Mouse (Mus musculus) left cerebral cortex, postnatal 10 days (tissue): ENCODE data around the gene Rab35. TPM values are rescaled to one million over a fixed set of nuclear protein-coding genes. Genes with fewer than 3 reads are reported as not detected.

Experiments
- DNase-seq, 2 experiments: peaks; one replicate each; pipeline ENCODE4 v3.0.0; 2021 to 2022; ENCODE audit warnings: low spot score in 2 of 2, mixed read lengths in 1 of 2; ENCODE audit errors: extremely low spot score in 1 of 2
- intact Hi-C: fragments of 180-260 bp; cut with DNase I; formaldehyde crosslinking; loops from one replicate; pipeline ENCODE4 v1.15.1; 2025
- total RNA-seq, 2 experiments: library from RNA; stranded (reverse); gene quantifications; 2 replicates each; pipeline ENCODE4 v1.2.3; 2021

Rab35 gene
- total RNA-seq, 2 experiments from 2014 or later, result 91.6 to 94.6 TPM

GRCm38 (mm10) chr5:115635536-115635935, 3.8 kb downstream of the Rab35 start:
- DNase-seq, result no peak
- intact Hi-C loops, result no loop called here

DNA sequence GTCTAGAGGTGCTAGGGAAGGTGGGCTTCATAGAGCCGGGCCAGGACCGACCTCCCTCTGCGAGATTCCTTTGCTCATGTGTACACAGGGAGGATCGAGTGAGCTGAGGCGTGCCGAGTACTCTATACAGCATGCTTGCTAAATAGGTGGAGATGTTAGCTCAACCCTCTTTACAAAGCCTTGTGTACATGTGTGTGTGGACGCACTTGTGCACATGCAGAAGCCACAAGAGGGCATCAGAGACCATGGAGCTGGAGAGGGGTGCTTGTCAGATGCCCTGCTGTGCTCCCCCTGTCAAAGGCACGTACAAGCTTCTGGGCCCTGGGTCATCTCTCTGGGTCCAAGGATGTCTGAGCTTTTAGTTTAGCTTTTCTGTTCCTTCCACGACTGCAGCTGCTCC, 12.5 kb downstream of the Rab35 start:
- DNase-seq, result no peak
- intact Hi-C loops, result no loop called here

DNA sequence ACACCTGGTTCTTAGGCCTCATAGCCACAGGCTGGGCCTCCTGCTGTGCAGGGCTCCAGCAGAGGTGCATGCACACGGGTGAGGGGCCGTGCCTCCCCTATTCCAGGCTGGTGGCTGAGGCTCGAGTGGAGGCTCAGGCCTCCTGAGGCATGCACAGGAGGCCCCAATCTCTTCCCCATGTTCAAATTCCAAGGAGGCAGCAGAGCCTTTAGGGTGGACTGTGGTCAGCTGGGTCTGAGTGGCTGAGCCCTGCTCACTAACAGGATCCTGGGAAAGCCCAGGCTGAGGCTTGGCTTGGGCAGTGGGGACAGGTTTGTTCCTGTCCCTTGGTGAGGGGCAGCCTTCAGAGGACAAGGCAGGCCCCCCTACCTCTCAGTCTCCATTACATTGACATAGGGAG, 17.2 kb downstream of the Rab35 start:
- intact Hi-C loops, result no loop called here
- DNase-seq, result no peak

- DNase-seq, result no peak
- intact Hi-C loops, result loop anchor here (5.0 kb wide), 1 partner anchor 83 kb away; the partner anchor contains the start of gene Bicdl1
Measured at GRCm38 (mm10) chr5:115649699-115650098, 18.0 kb downstream of the Rab35 start.

DNA sequence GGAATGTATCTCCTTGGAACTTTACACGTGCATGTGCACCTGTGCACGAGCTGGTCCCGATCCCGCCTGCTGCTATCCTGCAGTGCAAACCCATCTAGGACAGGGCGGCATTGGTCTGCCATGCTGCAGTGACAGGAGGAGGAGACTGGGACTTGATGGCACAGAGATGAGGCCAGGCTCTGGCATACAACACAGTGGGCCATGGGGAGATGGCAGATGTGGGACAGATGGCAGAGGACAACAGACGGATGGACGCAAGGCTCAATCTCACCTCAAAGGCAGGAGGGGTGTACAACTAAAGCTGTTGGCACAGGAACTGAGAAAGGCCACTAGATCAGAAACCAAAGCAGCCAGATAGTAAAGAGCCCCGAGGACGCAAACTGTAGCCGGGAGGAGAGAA, 19.2 kb downstream of the Rab35 start:
- no peak for DNase-seq
- intact Hi-C loops, result loop anchor here (5.0 kb wide), 1 partner anchor 81 kb away; the partner anchor contains the start of gene Bicdl1

DNA sequence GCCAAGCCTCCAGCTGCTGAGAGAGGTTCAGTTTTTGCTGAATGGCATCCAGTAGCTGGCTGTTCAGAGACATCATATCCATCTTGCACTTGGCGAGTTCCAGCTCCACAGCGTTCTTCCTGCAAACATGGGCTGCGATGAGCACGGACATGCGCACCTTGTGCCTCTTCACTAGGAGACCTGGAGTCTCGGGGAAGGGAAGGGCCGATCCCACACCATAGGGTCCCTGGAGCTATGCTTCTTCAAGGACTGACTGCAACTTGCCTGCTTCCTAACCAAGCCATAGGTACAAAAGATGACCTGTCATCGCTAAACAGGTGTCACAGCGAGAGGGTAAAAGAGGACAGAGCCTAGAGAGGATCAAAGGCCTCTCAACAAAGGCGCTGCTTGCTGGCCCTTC, 20.1 kb downstream of the Rab35 start:
- intact Hi-C loops, result loop anchor here (5.0 kb wide), 1 partner anchor 80 kb away; the partner anchor contains the start of gene Bicdl1
- DNase-seq, result no peak

DNA sequence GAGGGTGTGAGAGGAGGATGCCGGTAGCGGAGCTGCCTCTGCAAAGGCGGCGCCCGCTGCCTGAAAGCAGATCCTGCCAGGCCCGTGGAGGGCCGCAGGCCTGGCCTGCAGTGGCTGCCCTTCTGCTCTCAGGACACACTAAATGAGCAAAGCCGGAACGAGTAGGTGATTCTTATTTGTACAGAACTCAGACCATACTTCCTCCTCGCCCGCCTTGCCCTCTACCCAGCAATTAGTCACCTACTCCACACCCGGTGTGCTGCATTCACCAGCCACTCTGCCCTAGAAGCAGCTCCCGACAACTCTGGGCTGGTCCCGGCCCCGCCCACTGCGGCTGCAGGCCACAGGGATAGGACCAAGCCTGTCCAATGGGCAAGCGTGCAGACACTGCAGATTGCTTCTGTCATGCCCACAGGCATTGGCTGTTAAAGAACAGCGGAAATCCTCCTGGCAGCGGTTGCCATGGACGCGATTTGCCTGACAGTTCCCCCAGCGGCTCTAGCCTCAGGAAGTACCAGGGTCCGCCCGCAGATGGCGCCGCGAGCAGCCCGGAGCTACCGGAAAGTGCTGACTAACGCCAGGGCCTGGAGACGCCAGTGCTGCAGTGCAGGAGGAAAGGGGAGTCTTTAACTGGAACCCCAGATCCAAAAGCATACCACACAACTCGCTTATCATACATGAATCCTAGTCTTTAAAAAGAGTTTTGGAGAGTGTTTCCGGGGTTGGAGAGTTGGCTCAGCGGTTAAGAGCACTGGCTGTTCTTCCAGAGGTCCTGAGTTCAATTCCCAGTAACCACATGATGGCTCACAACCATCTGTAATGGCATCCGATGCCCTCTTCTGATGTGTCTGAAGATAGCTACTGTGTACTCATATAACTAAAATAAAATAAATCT, 21.2 kb downstream of the Rab35 start:
- intact Hi-C loops, result loop anchor here (5.0 kb wide), 1 partner anchor 79 kb away; the partner anchor contains the start of gene Bicdl1
- DNase-seq, result peak; percentile 99 to 100

DNA sequence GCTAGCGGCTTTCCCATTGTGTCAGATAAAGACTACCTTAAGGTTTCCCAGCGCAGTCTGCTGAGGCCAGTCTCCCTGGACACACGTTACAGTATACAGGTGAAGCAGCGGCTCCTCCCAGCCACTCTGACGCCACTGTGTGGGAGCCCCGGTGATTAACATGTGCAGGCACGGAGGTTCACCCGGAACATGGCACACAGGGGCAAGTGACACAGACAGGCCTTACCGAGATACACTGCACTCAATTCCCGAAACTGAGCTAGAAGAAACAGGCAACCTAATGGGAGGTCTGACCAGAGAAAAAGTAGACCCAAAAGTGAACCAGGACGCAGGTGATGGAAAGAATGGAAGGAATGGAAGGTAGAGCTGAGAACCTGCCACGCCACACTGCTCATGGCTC, 22.1 kb downstream of the Rab35 start:
- intact Hi-C loops, result loop anchor here (5.0 kb wide), 1 partner anchor 79 kb away; the partner anchor contains the start of gene Bicdl1
- DNase-seq, result no peak

DNA sequence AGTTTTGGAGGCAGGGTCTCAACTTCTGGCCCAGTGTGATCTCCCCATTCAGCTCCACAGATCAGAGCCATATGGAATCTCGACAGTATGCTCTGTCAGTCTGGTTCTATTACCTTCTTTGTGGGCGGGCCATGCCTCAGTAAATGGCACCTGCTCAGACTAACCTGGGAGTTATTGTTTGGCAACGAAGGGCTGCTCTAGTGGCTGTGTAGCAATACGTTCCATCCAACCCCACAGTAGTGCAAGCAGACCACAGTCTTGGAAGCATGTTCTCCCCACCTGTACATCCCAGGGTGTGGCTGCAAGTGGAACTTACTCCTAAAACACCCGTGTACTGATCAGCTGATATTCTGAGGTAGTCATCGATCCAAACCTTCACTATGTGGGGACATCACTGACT, 25.0 kb downstream of the Rab35 start:
- intact Hi-C loops, result no loop called here
- peak in 1 of 2 experiments; percentile 5 for DNase-seq

DNA sequence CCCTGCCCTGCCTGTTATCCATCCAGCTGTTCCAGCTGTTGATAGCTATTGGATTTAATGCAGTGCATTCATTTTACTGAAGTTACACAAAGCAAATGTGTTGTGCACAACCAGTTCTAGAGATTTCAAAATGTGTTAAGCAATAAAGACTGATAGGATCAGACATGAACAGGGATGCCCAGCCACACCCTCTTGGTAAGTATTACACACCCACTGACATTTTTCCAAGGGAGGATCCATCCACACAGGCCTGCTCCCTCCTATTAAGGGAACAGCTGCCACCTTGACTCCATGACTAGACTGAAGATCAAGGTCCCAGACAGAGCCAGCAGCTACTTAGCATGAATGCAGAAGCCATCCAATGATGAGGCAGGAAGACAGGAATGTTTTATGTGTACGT, 25.5 kb downstream of the Rab35 start:
- peak in 1 of 2 experiments; percentile 10 for DNase-seq
- intact Hi-C loops, result no loop called here

GRCm38 (mm10) chr5:115658352-115658751, 26.6 kb downstream of the Rab35 start:
- intact Hi-C loops, result no loop called here

DNA sequence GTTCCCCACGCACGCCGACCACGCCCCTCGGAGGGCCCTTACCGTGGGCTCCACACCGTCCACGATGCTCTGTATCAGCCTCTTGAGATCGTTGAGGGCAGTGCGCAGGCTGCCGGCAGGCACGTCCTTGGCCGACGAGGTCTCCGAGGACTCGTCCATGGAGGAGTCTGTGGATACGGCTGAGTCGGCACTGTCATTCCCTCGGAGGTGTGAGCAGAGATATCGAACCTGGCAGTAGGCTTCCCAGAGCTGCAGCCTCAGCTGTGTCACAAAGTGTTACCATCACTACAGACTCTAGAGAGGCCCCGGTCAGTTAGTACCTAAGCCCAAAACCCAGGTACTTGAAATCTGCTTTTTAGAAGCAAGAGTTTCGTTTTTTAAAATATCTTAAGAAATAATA, 30.9 kb downstream of the Rab35 start:
- intact Hi-C loops, result no loop called here
- DNase-seq, result peak in 1 of 2 experiments; percentile 31

More at GRCm38 (mm10) chr5:115658352-115658751, 26.6 kb downstream of the Rab35 start:
- DNase-seq, result peak in 1 of 2 experiments; percentile 16

DNA sequence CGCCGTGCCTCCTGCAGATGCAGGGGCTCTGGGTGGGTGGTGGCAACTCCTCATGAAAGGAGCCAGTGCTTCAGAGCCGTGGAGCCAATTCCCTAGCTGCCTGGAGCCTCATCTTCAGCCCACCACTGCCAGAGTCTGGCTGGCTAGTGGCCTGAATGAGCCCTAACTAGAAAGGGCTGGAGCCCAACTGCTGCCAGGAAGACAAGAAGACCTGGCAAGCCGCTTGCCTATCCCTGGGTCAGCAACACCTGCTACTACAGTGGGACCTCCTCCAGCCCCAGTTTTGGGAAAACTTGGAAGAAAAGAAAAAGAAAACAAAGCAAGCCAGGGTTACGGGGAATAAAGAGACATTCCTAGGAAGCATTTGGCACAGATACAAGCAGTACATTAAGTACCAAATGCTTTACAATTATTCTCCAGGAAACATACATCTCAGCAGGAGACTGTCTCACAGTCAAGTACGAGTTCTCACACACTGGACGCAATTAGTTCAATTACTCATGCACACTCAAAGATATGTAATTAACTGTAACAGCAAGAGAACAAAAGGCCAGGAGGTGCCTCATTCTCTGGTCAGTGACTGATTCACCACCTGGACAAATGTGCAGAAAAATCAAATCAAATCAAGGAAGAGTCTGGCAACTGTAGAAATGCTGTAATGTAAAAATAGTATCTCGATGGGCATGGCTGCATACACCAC, 34.8 kb downstream of the Rab35 start:
- intact Hi-C loops, result no loop called here
- peak in 1 of 2 experiments; percentile 25 for DNase-seq

GRCm38 (mm10) chr5:115667210-115667609, 35.5 kb downstream of the Rab35 start:
- DNase-seq, result no peak
- intact Hi-C loops, result no loop called here

DNA sequence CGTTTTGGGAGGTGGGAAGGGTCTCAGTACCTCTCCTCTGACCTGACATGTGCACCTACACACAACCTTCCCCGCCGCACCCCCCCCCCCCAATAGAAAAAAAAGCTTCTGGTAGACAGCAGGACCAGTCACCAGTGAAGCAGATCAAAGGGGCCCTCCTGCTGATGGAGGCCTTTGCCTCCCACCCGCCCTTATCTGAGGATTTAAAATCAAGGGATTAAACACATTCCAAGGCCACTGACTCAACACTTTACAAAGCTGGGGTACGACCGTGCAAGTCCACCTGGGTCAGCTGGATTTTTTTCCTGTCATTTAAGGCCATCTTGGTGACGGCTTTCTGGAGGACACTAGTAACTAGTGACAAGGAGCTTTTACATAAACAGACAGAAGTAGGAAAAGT, 36.2 kb downstream of the Rab35 start:
- no peak for DNase-seq
- intact Hi-C loops, result no loop called here

DNA sequence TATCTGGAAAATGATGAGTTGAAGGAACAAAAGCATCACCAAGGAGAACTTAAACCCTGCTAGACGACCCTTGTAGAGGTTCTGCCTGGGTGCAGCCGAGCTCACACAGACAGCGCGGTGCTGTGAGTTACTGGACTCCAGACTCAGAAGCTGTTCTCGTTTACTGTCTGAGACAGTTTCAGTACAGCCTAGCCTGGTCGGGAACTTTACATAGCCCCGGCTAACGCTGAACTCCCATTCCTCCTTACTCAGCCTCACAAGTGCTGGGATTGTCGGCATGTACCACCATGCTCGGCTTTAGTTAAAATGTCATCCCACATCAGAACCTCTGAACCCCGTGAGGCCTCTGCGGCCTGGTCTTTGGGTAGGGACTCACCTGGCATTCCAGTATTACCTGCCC, 37.3 kb downstream of the Rab35 start:
- intact Hi-C loops, result no loop called here
- no peak for DNase-seq

- intact Hi-C loops, result no loop called here
Measured at GRCm38 (mm10) chr5:115669974-115670373, 38.3 kb downstream of the Rab35 start.

DNA sequence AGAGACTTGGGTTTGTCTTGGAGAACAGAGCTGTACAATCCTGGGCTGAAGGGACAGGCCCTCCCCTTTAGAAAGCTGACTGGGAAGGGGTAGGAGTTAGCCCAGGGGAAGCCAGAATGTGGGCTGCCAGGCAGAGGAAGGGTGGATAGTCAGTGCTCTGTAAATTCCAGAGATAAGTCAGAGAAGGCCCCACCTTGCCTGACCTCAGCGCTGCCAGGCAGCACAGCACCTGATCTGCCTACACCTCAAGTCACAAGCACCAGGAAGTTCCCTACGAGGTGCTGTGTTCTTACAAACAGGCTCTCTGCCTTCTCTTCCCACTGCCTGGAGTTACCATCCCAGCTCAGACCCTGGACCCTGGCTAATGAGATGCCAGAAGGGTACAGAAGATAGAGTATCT, 38.7 kb downstream of the Rab35 start:
- DNase-seq, result no peak
- intact Hi-C loops, result no loop called here

More at GRCm38 (mm10) chr5:115669974-115670373, 38.3 kb downstream of the Rab35 start:
- no peak for DNase-seq

DNA sequence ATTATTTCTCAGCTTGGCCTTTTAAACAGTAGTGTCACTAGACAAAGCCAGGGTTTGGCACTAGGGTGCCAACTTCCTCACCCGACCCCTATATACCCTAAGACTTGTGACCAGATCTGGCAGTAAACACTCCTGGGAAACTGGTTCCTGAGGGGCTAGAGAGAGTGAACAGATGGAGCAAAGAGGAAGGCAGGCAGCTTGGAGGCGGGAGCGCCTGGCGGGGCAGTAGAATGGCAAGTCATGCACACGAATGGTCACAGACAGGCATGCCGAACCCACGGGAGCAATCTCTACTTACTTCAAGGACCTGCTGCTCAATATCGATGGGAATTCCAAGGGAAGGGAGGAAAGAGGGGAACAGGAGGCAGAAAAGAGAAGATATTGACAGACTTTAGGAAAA, 40.1 kb downstream of the Rab35 start:
- intact Hi-C loops, result no loop called here
- no peak for DNase-seq

DNA sequence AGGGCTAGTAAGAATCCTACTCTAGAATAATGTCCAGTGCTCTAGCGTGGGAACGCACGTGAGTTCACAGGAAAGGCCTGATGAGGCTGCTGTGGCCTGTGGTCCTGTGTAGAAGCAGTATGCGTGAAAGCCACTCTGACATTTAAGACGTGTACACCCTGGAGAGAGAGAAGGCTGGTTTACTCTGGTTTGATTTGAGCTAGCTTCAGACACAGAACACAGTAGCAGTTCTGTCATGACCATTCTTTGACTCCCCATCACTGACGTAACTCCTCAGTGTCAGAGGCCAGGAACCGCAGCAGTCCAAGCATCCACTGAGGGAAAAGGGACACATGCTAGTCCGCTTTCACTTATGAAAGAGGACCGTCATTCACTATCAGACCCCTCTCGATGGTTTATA, 53.4 kb downstream of the Rab35 start:
- intact Hi-C loops, result no loop called here
- no peak for DNase-seq
